Mouse (Mus musculus) olfactory bulb, adult 2 months (tissue): Measurements from ENCODE around the gene Tigd3. TPM values are rescaled to one million over a fixed set of nuclear protein-coding genes. Genes with fewer than 3 reads are reported as not detected.
A peak's percentile ranks its signal among the peaks of the same experiment; 100 is the strongest.

Experiments
- H3K27ac ChIP-seq: fragments of 200-500 bp; 2 replicates; pipeline ENCODE4 v1.5.1; 2012; ENCODE audit warnings: low read depth, low read length; ENCODE audit not compliant: insufficient read depth
- H3K4me1 ChIP-seq: fragments of 200-500 bp; 2 replicates; pipeline ENCODE4 v1.6.1; 2012; ENCODE audit warnings: low read length; ENCODE audit not compliant: control insufficient read depth, insufficient read depth
- H3K4me3 ChIP-seq: fragments of 200-500 bp; 2 replicates; pipeline ENCODE4 v1.5.1; 2012; ENCODE audit warnings: mild to moderate bottlenecking, low read depth, low read length, moderate library complexity; ENCODE audit not compliant: insufficient read depth
- CTCF ChIP-seq: fragments of 200-500 bp; IDR thresholded peaks from 2 replicates; pipeline ENCODE4 v1.5.1; 2012; ENCODE audit warnings: low read depth, mild to moderate bottlenecking, low read length, moderate library complexity; ENCODE audit not compliant: insufficient read depth
- POLR2A ChIP-seq: fragments of 200-500 bp; IDR thresholded peaks from 2 replicates; pipeline ENCODE4 v1.6.1; 2012; ENCODE audit warnings: mild to moderate bottlenecking, low read depth, low read length, moderate library complexity; ENCODE audit not compliant: insufficient read depth
- whole genome bisulfite sequencing: fragments of 180-500 bp; shearing (Covaris S2); methylation state at CpG from one replicate; pipeline ENCODE4 v1.1.7; 2018; 5-methylcytosine and 5-hydroxymethylcytosine counted together
- polyA plus RNA-seq: library from polyadenylated mRNA; stranded (reverse); fragments of >200 nt; gene quantifications from 2 replicates; pipeline ENCODE4 v1.2.4, GENCODE M21; 2012; ENCODE audit warnings: low replicate concordance; ENCODE audit not compliant: missing spikeins, insufficient read depth, insufficient read length

Gene Tigd3
- not detected in 2 replicates for polyA plus RNA-seq

GRCm38 (mm10) chr19:5894002-5894678 is at the start of gene Tigd3:
Gene Tigd3 (minus strand): TSS chr19:5894149.
- no peak within 1 kb of the TSS for H3K27ac ChIP-seq
- under 1% methylated on average over 36 of the region's 36 CpGs for WGBS
- TF ChIP-seq CTCF: no peak
- peak; percentile 93 for TF ChIP-seq POLR2A
- peaks cover 21% of the 10 kb centered on the region for H3K4me1 ChIP-seq
- peak within 1 kb of the TSS; percentile 68 for H3K4me3 ChIP-seq

GRCm38 (mm10) chr19:5943404-5943803 is 49.5 kb upstream of the Tigd3 start:
- no peak overlapping the region for H3K27ac ChIP-seq
- H3K4me3 ChIP-seq: no peak overlapping the region
- H3K4me1 ChIP-seq: peaks cover 16% of the 10 kb centered on the region
- 91% methylated on average over 15 of the region's 15 CpGs for WGBS
- no peak for TF ChIP-seq CTCF
- TF ChIP-seq POLR2A: no peak

- no peak overlapping the region for H3K4me3 ChIP-seq
- H3K27ac ChIP-seq: no peak overlapping the region
- 90% methylated on average over 7 of the region's 7 CpGs for WGBS
- TF ChIP-seq CTCF (no peak), POLR2A (no peak)
- H3K4me1 ChIP-seq: peaks cover 22% of the 10 kb centered on the region
These were observed 48.6 kb upstream of the Tigd3 start for GRCm38 (mm10) chr19:5942581-5942980.

GRCm38 (mm10) chr19:5940656-5941055 is 46.7 kb upstream of the Tigd3 start:
- no peak overlapping the region for H3K4me3 ChIP-seq
- no peak overlapping the region for H3K27ac ChIP-seq
- TF ChIP-seq CTCF (no peak), POLR2A (no peak)
- H3K4me1 ChIP-seq: peaks cover 25% of the 10 kb centered on the region
- 85% methylated on average over 10 of the region's 10 CpGs for WGBS

GRCm38 (mm10) chr19:5940173-5940572 is 46.2 kb upstream of the Tigd3 start:
- Histone ChIP-seq H3K4me1 (peaks cover 21% of the 10 kb centered on the region), H3K4me3 (no peak overlapping the region), H3K27ac (no peak overlapping the region)
- 48% methylated on average over 4 of the region's 4 CpGs for WGBS
- TF ChIP-seq POLR2A: no peak
- TF ChIP-seq CTCF: no peak

GRCm38 (mm10) chr19:5939715-5940114 is 45.8 kb upstream of the Tigd3 start:
- 56% methylated on average over 5 of the region's 5 CpGs for WGBS
- TF ChIP-seq CTCF (no peak), POLR2A (no peak)
- H3K27ac ChIP-seq: no peak overlapping the region
- peaks cover 17% of the 10 kb centered on the region for H3K4me1 ChIP-seq
- no peak overlapping the region for H3K4me3 ChIP-seq

- Histone ChIP-seq H3K4me3 (no peak overlapping the region), H3K27ac (no peak overlapping the region), H3K4me1 (peaks cover 16% of the 10 kb centered on the region)
- no peak for TF ChIP-seq CTCF
- TF ChIP-seq POLR2A: no peak
- 95% methylated on average over 6 of the region's 6 CpGs for WGBS
These were observed 44.6 kb upstream of the Tigd3 start for GRCm38 (mm10) chr19:5938516-5938915.

GRCm38 (mm10) chr19:5937836-5938406 is 44.0 kb upstream of the Tigd3 start:
- no peak overlapping the region for H3K4me3 ChIP-seq
- WGBS: 22% methylated on average over 14 of the region's 14 CpGs
- no peak overlapping the region for H3K27ac ChIP-seq

GRCm38 (mm10) chr19:5937095-5937835 is 43.3 kb upstream of the Tigd3 start:
- WGBS: 44% methylated on average over 21 of the region's 21 CpGs
- TF ChIP-seq POLR2A: no peak
- TF ChIP-seq CTCF: no peak
- Histone ChIP-seq H3K4me3 (no peak overlapping the region), H3K4me1 (peaks cover 16% of the 10 kb centered on the region), H3K27ac (no peak overlapping the region)

More at GRCm38 (mm10) chr19:5937836-5938406, 44.0 kb upstream of the Tigd3 start:
- TF ChIP-seq POLR2A (no peak), CTCF (no peak)
- peaks cover 16% of the 10 kb centered on the region for H3K4me1 ChIP-seq
